Mouse (Mus musculus): ENCODE results near the gene Sf3a3. TPM values are rescaled to one million over a fixed set of nuclear protein-coding genes. Genes with fewer than 3 reads are reported as not detected.

The Sf3a3 gene
- total RNA-seq, 2 experiments from 2014 or later, result 11.1 to 14.3 TPM

- no peak for DNase-seq
- intact Hi-C loops (cut with DNase I), result loop anchor here (2.0 kb wide), 1 partner anchor 27 kb away; no protein-coding TSS in a partner anchor
- no peak overlapping the region for H3K27ac ChIP-seq
- H3K4me3 ChIP-seq, result no peak overlapping the region
- TF ChIP-seq CTCF (IDR thresholded peaks at IDR 0.05), result no peak
These were observed 31.1 kb upstream of the Sf3a3 start for GRCm38 (mm10) chr4:124683474-124683873.

- H3K4me3 ChIP-seq, result no peak overlapping the region
- DNase-seq, result no peak
- H3K27ac ChIP-seq, result peak overlapping the region; percentile 88
- intact Hi-C loops (cut with DNase I), result loop anchor here (2.0 kb wide), 1 partner anchor 16 kb away; the partner anchor contains the start of gene Fhl3
- peak; percentile 48 for TF ChIP-seq CTCF (IDR thresholded peaks at IDR 0.05)
These were observed 29.6 kb upstream of the Sf3a3 start for GRCm38 (mm10) chr4:124685004-124685403.

- Histone ChIP-seq H3K27ac (peak overlapping the region; percentile 88), H3K4me3 (peak overlapping the region; percentile 38)
- no peak for DNase-seq
- TF ChIP-seq CTCF (IDR thresholded peaks at IDR 0.05), result no peak
- intact Hi-C loops (cut with DNase I), result loop anchor here (2.0 kb wide), 1 partner anchor 15 kb away; the partner anchor contains the start of gene Fhl3
These were observed 29.1 kb upstream of the Sf3a3 start for GRCm38 (mm10) chr4:124685453-124685852.

- H3K27ac ChIP-seq, result peak overlapping the region; percentile 88
- TF ChIP-seq CTCF (IDR thresholded peaks at IDR 0.05), result no peak
- intact Hi-C loops (cut with DNase I), result loop anchor here (2.0 kb wide), 1 partner anchor 15 kb away; the partner anchor contains the start of gene Fhl3
- H3K4me3 ChIP-seq, result peak overlapping the region; percentile 38
- peak; percentile 69 for DNase-seq
These were observed 28.6 kb upstream of the Sf3a3 start for GRCm38 (mm10) chr4:124685897-124686402.

GRCm38 (mm10) chr4:124691455-124691854 is 23.1 kb upstream of the Sf3a3 start:
- no peak for TF ChIP-seq CTCF (IDR thresholded peaks at IDR 0.05)
- Histone ChIP-seq H3K4me3 (no peak overlapping the region), H3K27ac (peak overlapping the region; percentile 99)
- no peak for DNase-seq
- intact Hi-C loops (cut with DNase I), result no loop called here

- peak overlapping the region; percentile 99 for H3K27ac ChIP-seq
- no peak for DNase-seq
- intact Hi-C loops (cut with DNase I), result no loop called here
These were observed 22.1 kb upstream of the Sf3a3 start for GRCm38 (mm10) chr4:124692416-124692861.

GRCm38 (mm10) chr4:124693135-124693894 is 21.3 kb upstream of the Sf3a3 start, which contains the start of gene Utp11:
Gene Utp11, minus strand, starts transcription at chr4:124693600.
- Histone ChIP-seq H3K27ac (peak within 1 kb of the TSS; percentile 99), H3K4me3 (peak within 1 kb of the TSS; percentile 97)
- DNase-seq, result peak; percentile 92
- no peak for TF ChIP-seq CTCF (IDR thresholded peaks at IDR 0.05)
- intact Hi-C loops (cut with DNase I), result no loop called here

More at GRCm38 (mm10) chr4:124692416-124692861, 22.1 kb upstream of the Sf3a3 start:
- TF ChIP-seq CTCF (IDR thresholded peaks at IDR 0.05), result no peak
- H3K4me3 ChIP-seq, result peak overlapping the region; percentile 97

GRCm38 (mm10) chr4:124694572-124694971 is 20.0 kb upstream of the Sf3a3 start:
- intact Hi-C loops (cut with DNase I), result no loop called here
- Histone ChIP-seq H3K27ac (peak overlapping the region; percentile 99), H3K4me3 (no peak overlapping the region)
- DNase-seq, result peak; percentile 59
- TF ChIP-seq CTCF (IDR thresholded peaks at IDR 0.05), result no peak

GRCm38 (mm10) chr4:124695786-124696516 is 18.6 kb upstream of the Sf3a3 start:
- intact Hi-C loops (cut with DNase I), result no loop called here
- DNase-seq, result peak; percentile 79
- H3K4me3 ChIP-seq, result peak overlapping the region; percentile 57
- TF ChIP-seq CTCF (IDR thresholded peaks at IDR 0.05), result no peak
- peak overlapping the region; percentile 99 for H3K27ac ChIP-seq

GRCm38 (mm10) chr4:124699791-124700190 is 14.8 kb upstream of the Sf3a3 start:
- TF ChIP-seq CTCF (IDR thresholded peaks at IDR 0.05), result no peak
- Histone ChIP-seq H3K27ac (peak overlapping the region; percentile 99), H3K4me3 (peak overlapping the region; percentile 93)
- peak; percentile 81 for DNase-seq
- intact Hi-C loops (cut with DNase I), result loop anchor here (2.0 kb wide), 1 partner anchor 15 kb away; no protein-coding TSS in a partner anchor

GRCm38 (mm10) chr4:124700248-124700971 is 14.2 kb upstream of the Sf3a3 start, which contains the start of gene Fhl3:
Gene Fhl3, plus strand, starts transcription at chr4:124700701.
- Histone ChIP-seq H3K4me3 (peak within 1 kb of the TSS; percentile 93), H3K27ac (peak within 1 kb of the TSS; percentile 99)
- peak; percentile 92 for DNase-seq
- peak; percentile 15; the same call in 1 of the 2 replicates for TF ChIP-seq CTCF (IDR thresholded peaks at IDR 0.05)
- intact Hi-C loops (cut with DNase I), result loop anchor here (2.0 kb wide), 1 partner anchor 16 kb away; no protein-coding TSS in a partner anchor

Measured in gastrocnemius, adult 2 months (tissue).